Mouse (Mus musculus): ENCODE data around the gene Slc8a2. TPM values are rescaled to one million over a fixed set of nuclear protein-coding genes. Genes with fewer than 3 reads are reported as not detected.

Slc8a2 gene
- total RNA-seq, 2 experiments from 2014 or later: not detected

DNA sequence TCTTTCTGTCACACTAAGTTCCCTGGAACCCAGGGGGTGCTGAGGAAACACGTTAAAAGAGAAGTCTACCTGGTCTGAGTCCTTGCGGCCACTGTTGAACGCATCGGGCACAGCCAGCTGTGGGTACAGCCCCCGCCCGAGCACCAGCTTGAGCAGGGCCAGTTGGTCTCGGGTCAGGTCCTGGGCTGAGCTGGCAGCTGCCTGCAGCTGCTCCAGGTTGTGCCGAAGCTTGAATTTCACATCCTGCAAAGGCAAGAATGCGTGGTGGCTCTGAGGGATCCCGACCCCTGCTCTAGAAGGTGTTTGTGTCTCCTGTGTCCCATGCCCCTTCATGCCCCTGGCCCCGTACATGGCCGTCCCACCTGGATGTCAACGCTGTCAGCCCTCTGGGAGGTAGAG, 73.9 kb downstream of the Slc8a2 start:
- ATAC-seq (replicated peaks; ENCODE audit: low FRiP score, poor library complexity, severe bottlenecking): no peak

DNA sequence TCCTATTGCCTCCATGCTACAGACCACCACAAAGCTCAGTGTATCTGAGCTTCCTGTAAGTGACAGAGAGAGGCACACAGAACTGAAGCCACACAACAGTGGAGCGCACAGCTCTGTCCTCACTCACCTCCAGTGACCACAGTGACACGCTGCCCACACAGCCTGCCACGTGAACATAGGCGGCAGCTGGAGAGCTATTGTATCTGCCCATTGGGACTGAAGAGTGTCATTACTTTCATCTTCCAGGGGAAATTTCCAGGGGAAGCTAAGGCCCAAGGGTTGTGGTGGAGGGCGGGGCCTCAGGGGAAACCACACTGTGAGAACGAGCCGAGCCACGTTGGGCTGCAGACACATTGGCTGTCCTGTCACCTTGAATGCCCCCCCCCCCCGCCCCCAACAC, 75.2 kb downstream of the Slc8a2 start:
- ATAC-seq (replicated peaks; ENCODE audit: low FRiP score, poor library complexity, severe bottlenecking): no peak

DNA sequence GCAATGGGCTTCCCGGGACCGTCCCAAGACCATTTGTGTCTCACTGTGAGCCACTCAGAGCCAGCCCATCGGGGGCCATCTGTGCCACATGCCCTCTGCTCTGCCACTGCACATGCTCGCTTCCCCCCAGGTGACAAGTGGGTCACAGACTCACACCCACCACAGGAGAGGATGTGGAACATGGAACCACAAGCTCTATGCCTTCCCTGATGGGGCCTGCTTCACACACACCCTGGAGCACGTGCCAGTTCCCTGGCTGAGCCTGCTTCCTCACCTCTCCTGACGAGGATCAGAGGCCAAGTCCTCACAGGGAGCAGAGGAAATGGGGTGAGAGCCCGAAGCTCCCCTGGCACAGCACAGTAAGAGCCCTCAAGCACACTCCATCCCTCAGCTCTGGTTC, 77.5 kb downstream of the Slc8a2 start:
- no peak for ATAC-seq (replicated peaks; ENCODE audit: low FRiP score, poor library complexity, severe bottlenecking)

DNA sequence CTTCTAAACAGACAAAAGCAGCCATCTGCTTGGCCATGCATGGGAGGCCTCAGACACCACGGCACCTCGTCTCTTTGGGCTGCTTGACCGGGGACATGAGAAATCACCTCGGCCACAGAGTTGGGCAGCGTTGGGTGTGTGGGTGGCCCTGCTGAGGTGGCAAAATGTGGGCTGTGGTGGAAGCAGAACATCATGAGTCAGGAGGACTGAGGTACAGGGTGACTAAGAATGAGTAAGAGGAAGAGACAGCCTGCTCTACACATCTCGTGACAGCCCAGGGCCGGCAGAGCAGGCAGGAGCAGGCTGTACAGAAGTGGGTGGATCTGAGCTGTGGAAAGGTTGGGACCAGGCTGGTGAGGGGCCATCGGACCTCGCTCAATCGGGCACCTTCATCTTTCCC, 77.9 kb downstream of the Slc8a2 start:
- ATAC-seq (replicated peaks; ENCODE audit: low FRiP score, poor library complexity, severe bottlenecking): no peak

DNA sequence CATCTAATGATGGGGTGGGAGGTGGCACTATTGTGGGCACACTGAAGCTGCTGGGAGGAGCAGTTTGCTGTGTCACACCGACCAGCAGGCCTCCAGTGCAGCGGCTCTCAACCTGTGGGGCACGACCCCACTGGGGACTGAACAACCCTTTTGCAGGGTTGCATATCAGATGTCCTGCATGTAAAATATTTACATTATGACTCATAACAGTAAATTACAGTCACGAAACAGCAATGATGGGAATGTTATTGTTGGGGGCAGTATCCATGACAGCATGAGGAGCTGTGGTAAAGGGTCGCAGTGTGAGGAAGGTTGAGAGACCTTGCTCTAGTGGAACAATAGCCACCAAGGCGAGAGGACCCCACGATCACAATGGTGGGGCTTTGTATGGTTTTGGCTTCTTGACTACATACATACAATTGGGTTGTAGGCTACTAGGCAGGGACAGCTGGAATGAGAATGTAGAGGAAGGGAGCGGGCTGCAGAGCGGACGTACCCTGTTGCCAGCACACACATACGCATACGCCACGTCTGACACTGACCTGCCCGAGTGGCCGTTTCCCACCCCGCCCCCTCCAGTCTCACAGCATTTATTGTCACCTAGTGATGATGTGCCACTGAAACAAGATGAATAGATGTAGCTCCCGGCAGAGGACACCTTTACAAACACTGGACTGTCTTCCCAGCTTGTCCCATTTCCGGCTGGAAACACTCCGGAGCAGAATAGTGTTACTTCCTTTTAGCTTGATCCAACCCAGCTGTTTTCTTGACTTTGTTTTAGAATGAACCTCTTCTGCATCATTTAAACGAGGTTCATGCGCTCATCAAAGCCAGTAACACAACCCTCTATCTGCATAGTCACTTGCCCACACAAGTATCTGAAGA, 79.4 kb downstream of the Slc8a2 start:
- ATAC-seq (replicated peaks; ENCODE audit: low FRiP score, poor library complexity, severe bottlenecking): no peak

Other genes starting within 250 kb of the Slc8a2 start
- not detected in 2 replicates for gene Crx, start 249.9 kb upstream of the Slc8a2 start, total RNA-seq (2015; ENCODE audit: low replicate concordance)
- gene Crx, start 249.9 kb upstream of the Slc8a2 start, total RNA-seq (2017; ENCODE audit: low replicate concordance): not detected in 2 replicates
- not detected in 2 replicates for gene Crxos, start 247.2 kb upstream of the Slc8a2 start, total RNA-seq (2015; ENCODE audit: low replicate concordance)
- gene Crxos, start 247.2 kb upstream of the Slc8a2 start, total RNA-seq (2017; ENCODE audit: low replicate concordance): not detected in 2 replicates
- gene Selenow, start 207.4 kb upstream of the Slc8a2 start, total RNA-seq (2015; ENCODE audit: low replicate concordance): 52.4 and 65.6 TPM in 2 replicates
- gene Selenow, start 207.4 kb upstream of the Slc8a2 start, total RNA-seq (2017; ENCODE audit: low replicate concordance): 19.6 and 25.3 TPM in 2 replicates
- gene Nop53, start 183.8 kb upstream of the Slc8a2 start, total RNA-seq (2015; ENCODE audit: low replicate concordance): 23.9 and 38.2 TPM in 2 replicates
- 66.1 and 114 TPM in 2 replicates for gene Nop53, start 183.8 kb upstream of the Slc8a2 start, total RNA-seq (2017; ENCODE audit: low replicate concordance)
- gene Ehd2, start 162.3 kb upstream of the Slc8a2 start, total RNA-seq (2015; ENCODE audit: low replicate concordance): 2.9 and 5.4 TPM in 2 replicates
- gene Ehd2, start 162.3 kb upstream of the Slc8a2 start, total RNA-seq (2017; ENCODE audit: low replicate concordance): 0.64 and 0.76 TPM in 2 replicates
- gene Bicra, start 81.9 kb upstream of the Slc8a2 start, total RNA-seq (2015; ENCODE audit: low replicate concordance): 5.4 and 16.6 TPM in 2 replicates
- 1.9 and 2.0 TPM in 2 replicates for gene Bicra, start 81.9 kb upstream of the Slc8a2 start, total RNA-seq (2017; ENCODE audit: low replicate concordance)
- gene Zfp541, start 68.0 kb upstream of the Slc8a2 start, total RNA-seq (2015; ENCODE audit: low replicate concordance): not detected in 2 replicates
- not detected in 2 replicates for gene Zfp541, start 68.0 kb upstream of the Slc8a2 start, total RNA-seq (2017; ENCODE audit: low replicate concordance)
- gene Napa, start 31.4 kb upstream of the Slc8a2 start, total RNA-seq (2015; ENCODE audit: low replicate concordance): 282 and 315 TPM in 2 replicates
- gene Napa, start 31.4 kb upstream of the Slc8a2 start, total RNA-seq (2017; ENCODE audit: low replicate concordance): 141 and 162 TPM in 2 replicates
- 2.9 and 8.6 TPM in 2 replicates for gene Kptn, start 9.9 kb upstream of the Slc8a2 start, total RNA-seq (2015; ENCODE audit: low replicate concordance)
- 2.2 and 5.2 TPM in 2 replicates for gene Kptn, start 9.9 kb upstream of the Slc8a2 start, total RNA-seq (2017; ENCODE audit: low replicate concordance)
- gene Meis3, start 45.3 kb downstream of the Slc8a2 start, total RNA-seq (2015; ENCODE audit: low replicate concordance): 1.3 TPM in 1 of 2 replicates, not detected in the other
- not detected in 2 replicates for gene Meis3, start 45.3 kb downstream of the Slc8a2 start, total RNA-seq (2017; ENCODE audit: low replicate concordance)
- 2.5 and 2.9 TPM in 2 replicates for gene Dhx34, start 92.2 kb downstream of the Slc8a2 start, total RNA-seq (2015; ENCODE audit: low replicate concordance)
- gene Dhx34, start 92.2 kb downstream of the Slc8a2 start, total RNA-seq (2017; ENCODE audit: low replicate concordance): 0.76 and 4.6 TPM in 2 replicates
- gene C5ar2, start 114.3 kb downstream of the Slc8a2 start, total RNA-seq (2015; ENCODE audit: low replicate concordance): 2.2 and 8.4 TPM in 2 replicates
- gene C5ar2, start 114.3 kb downstream of the Slc8a2 start, total RNA-seq (2017; ENCODE audit: low replicate concordance): 1.8 and 3.3 TPM in 2 replicates
- gene C5ar1, start 129.7 kb downstream of the Slc8a2 start, total RNA-seq (2015; ENCODE audit: low replicate concordance): 5.4 and 8.0 TPM in 2 replicates
- gene C5ar1, start 129.7 kb downstream of the Slc8a2 start, total RNA-seq (2017; ENCODE audit: low replicate concordance): 2.3 and 5.0 TPM in 2 replicates
- 6.8 and 9.6 TPM in 2 replicates for gene Inafm1, start 143.8 kb downstream of the Slc8a2 start, total RNA-seq (2015; ENCODE audit: low replicate concordance)
- gene Inafm1, start 143.8 kb downstream of the Slc8a2 start, total RNA-seq (2017; ENCODE audit: low replicate concordance): 16.3 and 19.3 TPM in 2 replicates
- 15.1 and 25.6 TPM in 2 replicates for gene Ccdc9, start 157.0 kb downstream of the Slc8a2 start, total RNA-seq (2015; ENCODE audit: low replicate concordance)
- gene Ccdc9, start 157.0 kb downstream of the Slc8a2 start, total RNA-seq (2017; ENCODE audit: low replicate concordance): 27.7 and 39.5 TPM in 2 replicates
- gene Bbc3, start 178.6 kb downstream of the Slc8a2 start, total RNA-seq (2015; ENCODE audit: low replicate concordance): 0.42 and 3.2 TPM in 2 replicates
- gene Bbc3, start 178.6 kb downstream of the Slc8a2 start, total RNA-seq (2017; ENCODE audit: low replicate concordance): 0.76 and 2.6 TPM in 2 replicates

All from erythroid progenitor cell, adult 5-6 weeks (primary cell).